ENCODE assay signal across 18 mouse cellular contexts in the genomic region with DNA sequence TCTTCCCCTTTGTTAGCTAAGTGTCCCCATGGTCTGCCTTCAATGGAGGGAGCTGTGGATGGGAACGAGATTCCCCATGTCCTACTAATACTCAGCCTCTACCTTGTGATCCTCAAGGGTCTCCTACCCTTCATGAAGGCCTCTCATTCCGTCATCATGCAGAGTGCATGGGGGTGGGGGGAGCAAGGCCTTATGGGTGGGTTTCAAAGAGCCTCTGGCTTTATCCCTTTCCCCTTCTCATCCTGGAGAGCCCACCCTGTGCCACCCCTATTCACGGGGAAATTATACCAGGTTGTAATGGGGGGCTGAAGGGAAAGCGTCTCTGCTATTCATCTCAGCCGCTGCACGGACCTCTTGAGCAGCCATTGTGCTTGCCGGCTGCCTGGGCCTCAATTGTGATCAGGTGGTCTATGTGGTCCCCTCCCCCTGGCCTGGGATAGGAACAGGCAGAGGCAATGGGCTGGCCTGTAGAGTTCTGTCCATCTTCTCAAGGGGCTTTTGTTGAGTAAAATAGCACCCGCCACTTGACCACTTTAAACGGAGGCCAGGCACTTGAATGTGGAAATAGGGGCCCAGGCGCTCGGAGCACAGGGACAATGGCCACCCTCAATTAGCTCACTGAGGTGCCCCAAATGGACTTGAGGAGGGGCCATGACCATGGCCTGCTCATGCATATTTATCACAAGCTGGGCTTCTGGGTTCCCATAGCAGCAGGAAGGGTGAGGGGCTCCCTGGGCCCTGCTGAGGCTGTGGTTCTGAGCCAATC.
DNase-seq lines count a peak whose midpoint lies in the region; ATAC-seq lines count a peak whose summit lies in the region.
"Had no signal": no experiment of that assay in that cellular context is flagged by ENCODE, and none has a peak within 500 bp of the region (broad histone marks: within the 10 kb centered on the region; RNA-seq: fewer than 3 reads in every experiment).

No protein-coding gene starts in this region.

- WGBS in forebrain, embryonic 16.5 days: 38% methylated on average over 11 of the region's 11 CpGs
- WGBS in midbrain, embryonic 10.5 days: 70% methylated on average over 11 of the region's 11 CpGs
- 38% methylated on average over 11 of the region's 11 CpGs for WGBS in neural tube, embryonic 15.5 days
- whole genome bisulfite sequencing in heart, embryonic 11.5 days (ENCODE audit: insufficient replicate concordance): 86% methylated on average over 11 of the region's 11 CpGs

- no peak overlapping the region for H3K27ac ChIP-seq in forebrain, embryonic 16.5 days (ENCODE audit: low read length)
- H3K27ac ChIP-seq in midbrain, embryonic 10.5 days (replicated peaks): 0 out of 2 replicates have a peak overlapping the region, but pooled peaks have one; percentile 38
- no peak overlapping the region for H3K27ac ChIP-seq in neural tube, embryonic 15.5 days (replicated peaks)
- H3K27ac ChIP-seq in heart, embryonic 11.5 days (ENCODE audit: low read depth, low read length): no peak overlapping the region
- H3K27ac ChIP-seq: kidney, postnatal 0 days; limb, embryonic 10.5 days; liver, embryonic 14.5 days had no signal

- no peak overlapping the region for H3K9ac ChIP-seq in forebrain, embryonic 16.5 days (replicated peaks; ENCODE audit: low read depth, low read length)
- H3K9ac ChIP-seq in neural tube, embryonic 15.5 days (replicated peaks): no peak overlapping the region
- no peak overlapping the region for H3K9ac ChIP-seq in heart, embryonic 11.5 days (ENCODE audit: low read depth, low read length)
- H3K9ac ChIP-seq: liver, embryonic 14.5 days had no signal

- no peak overlapping the region for H3K4me2 ChIP-seq in forebrain, embryonic 16.5 days (ENCODE audit: low read length)
- H3K4me2 ChIP-seq in neural tube, embryonic 15.5 days: no peak overlapping the region
- no peak overlapping the region for H3K4me2 ChIP-seq in heart, embryonic 11.5 days

- H3K9me3 ChIP-seq in forebrain, embryonic 16.5 days (ENCODE audit: control insufficient read depth, low read length): no peaks in the 10 kb centered on the region
- H3K9me3 ChIP-seq in midbrain, embryonic 10.5 days (replicated peaks): no peaks in the 10 kb centered on the region
- H3K9me3 ChIP-seq in neural tube, embryonic 15.5 days (replicated peaks): no peaks in the 10 kb centered on the region
- H3K9me3 ChIP-seq in heart, embryonic 11.5 days (replicated peaks; ENCODE audit: control insufficient read depth, low read length): no peaks in the 10 kb centered on the region
- H3K9me3 ChIP-seq: limb, embryonic 10.5 days had no signal

- no peak for DNase-seq in frontal cortex, adult 2 months (ENCODE audit: extremely low spot score in 1 of 2, low spot score in 1 of 2)
- peak; percentile 27 for DNase-seq in midbrain, embryonic 10.5 days (ENCODE audit: low spot score)
- no peak for DNase-seq in lung, postnatal 36 days
- no peak for DNase-seq in urinary bladder, postnatal 10 days (ENCODE audit: low spot score)
- DNase-seq: cerebellum, adult 11-12 months; gastrocnemius, postnatal 25 days; layer of hippocampus, postnatal 36 days; lung, postnatal 10 days; right cerebral cortex, postnatal 25 days; thymus, adult 2 months had no signal

- H3K4me1 ChIP-seq in forebrain, embryonic 16.5 days (replicated peaks; ENCODE audit: control insufficient read depth, insufficient read depth, low read length): 0 out of 2 replicates have a peak, but pooled peaks cover 3% of the 10 kb centered on the region
- peaks cover 17% of the 10 kb centered on the region for H3K4me1 ChIP-seq in midbrain, embryonic 10.5 days
- H3K4me1 ChIP-seq in neural tube, embryonic 15.5 days: no peaks in the 10 kb centered on the region
- no peaks in the 10 kb centered on the region for H3K4me1 ChIP-seq in heart, embryonic 11.5 days (ENCODE audit: control insufficient read depth, insufficient read depth, low read length)
- H3K4me1 ChIP-seq: limb, embryonic 10.5 days had no signal

- no peaks in the 10 kb centered on the region for H3K36me3 ChIP-seq in forebrain, embryonic 16.5 days (ENCODE audit: control insufficient read depth, insufficient read depth)
- H3K36me3 ChIP-seq in midbrain, embryonic 10.5 days: no peaks in the 10 kb centered on the region
- no peaks in the 10 kb centered on the region for H3K36me3 ChIP-seq in neural tube, embryonic 15.5 days
- H3K36me3 ChIP-seq in heart, embryonic 11.5 days (ENCODE audit: control insufficient read depth, insufficient read depth, low read length): no peaks in the 10 kb centered on the region
- H3K36me3 ChIP-seq: limb, embryonic 10.5 days had no signal

- H3K4me3 ChIP-seq in forebrain, embryonic 16.5 days (replicated peaks; ENCODE audit: low read length): no peak overlapping the region
- H3K4me3 ChIP-seq in midbrain, embryonic 10.5 days: no peak overlapping the region
- H3K4me3 ChIP-seq in neural tube, embryonic 15.5 days (replicated peaks): no peak overlapping the region
- H3K4me3 ChIP-seq in heart, embryonic 11.5 days (ENCODE audit: low read depth, low read length): no peak overlapping the region
- H3K4me3 ChIP-seq: limb, embryonic 10.5 days had no signal

- H3K27me3 ChIP-seq in forebrain, embryonic 16.5 days (replicated peaks; ENCODE audit: control insufficient read depth, insufficient read depth, low read length): no peaks in the 10 kb centered on the region
- H3K27me3 ChIP-seq in midbrain, embryonic 10.5 days (ENCODE audit: low read depth, poor library complexity, severe bottlenecking): peaks cover 62% of the 10 kb centered on the region
- H3K27me3 ChIP-seq in neural tube, embryonic 15.5 days (replicated peaks): no peaks in the 10 kb centered on the region
- no peaks in the 10 kb centered on the region for H3K27me3 ChIP-seq in heart, embryonic 11.5 days (ENCODE audit: control insufficient read depth, insufficient read depth, low read length)
- H3K27me3 ChIP-seq: Patski had no signal

- ATAC-seq in frontal cortex, adult (ENCODE audit: low TSS enrichment): peak; percentile 64; the same call in 1 of the 2 replicates
- peak; percentile 93 for ATAC-seq in forebrain, embryonic 16.5 days
- peak; percentile 14; the same call in 1 of the 2 replicates for ATAC-seq in neural tube, embryonic 15.5 days (ENCODE audit: low FRiP score)
- ATAC-seq in heart, embryonic 11.5 days (replicated peaks; ENCODE audit: insufficient number of reproducible peaks, low FRiP score, low TSS enrichment): no peak
- ATAC-seq: Patski had no signal
